Mouse (Mus musculus) C3H10T1/2 (cell line): Measurements from ENCODE around the gene Elf1. TPM values are rescaled to one million over a fixed set of nuclear protein-coding genes. Genes with fewer than 3 reads are reported as not detected.

ENCODE experiments used
- polyA plus RNA-seq, 2 experiments: library from polyadenylated mRNA; unstranded; fragments of >200 nt; fragmentation: generic; extraction: Trizol; gene quantifications; one replicate each; pipeline ENCODE4 v1.2.1; 2012; ENCODE audit warnings: missing spikeins in 2 of 2

Elf1 gene
- polyA plus RNA-seq, result 1 to 10 TPM in 1 of 2 experiments, under 1 TPM in 1; 0.40 to 3.8 TPM

GRCm38 (mm10) chr14:79480624-79481338 lies at the start of gene Elf1:
TSS of gene Elf1 (plus strand) at chr14:79481194.

GRCm38 (mm10) chr14:79451681-79452590 lies 29.1 kb upstream of the Elf1 start, which contains the start of gene Kbtbd6:
TSS of gene Kbtbd6 (plus strand) at chr14:79451835.

DNA sequence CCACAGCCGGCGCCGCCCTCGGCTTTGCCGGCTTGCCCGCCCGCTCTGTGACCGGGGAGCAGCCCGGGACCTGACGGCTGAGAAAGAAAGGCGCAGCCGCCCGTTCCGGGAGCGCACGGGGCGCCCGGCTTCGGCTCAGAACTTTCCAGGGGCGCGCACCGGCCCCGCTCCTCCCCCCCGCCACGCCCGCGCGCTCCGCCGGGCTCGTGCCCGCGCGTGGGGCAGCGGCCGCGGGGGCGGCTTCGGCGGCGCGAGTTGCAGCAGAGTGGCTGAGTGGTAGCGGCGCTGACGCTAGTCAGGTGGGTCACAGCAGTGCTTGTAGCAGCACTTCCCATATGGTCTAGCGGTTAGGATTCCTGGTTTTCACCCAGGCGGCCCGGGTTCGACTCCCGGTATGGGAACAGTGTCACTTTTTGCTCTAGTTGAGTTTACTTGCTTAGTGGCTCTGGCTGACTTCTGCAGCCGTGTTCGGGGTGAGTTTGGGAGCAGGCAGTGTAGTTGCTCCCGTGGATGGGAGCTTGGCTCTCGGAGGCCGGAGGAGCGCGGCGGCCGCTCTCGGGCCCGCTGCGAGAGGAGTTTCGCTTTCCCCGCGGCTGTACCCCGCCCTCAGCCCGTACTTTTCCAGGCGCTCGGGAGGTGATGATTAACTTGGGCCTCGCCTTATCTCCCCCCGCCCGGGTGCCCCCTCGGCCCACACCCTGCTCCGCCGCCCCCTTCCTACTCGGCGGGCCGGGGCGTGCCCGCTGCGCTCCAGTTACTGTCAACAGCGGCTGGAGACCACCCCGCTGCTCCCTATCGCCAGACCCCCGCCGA lies 551 bp downstream of the Elf1 start, which contains the start of gene Wbp4:
Gene Wbp4, minus strand, starts transcription at position 182 of the 813 bp plus-strand sequence.

GRCm38 (mm10) chr14:79587139-79587851 lies 106.3 kb downstream of the Elf1 start, which contains the start of gene Sugt1:
TSS of gene Sugt1 (plus strand) at chr14:79587691.

Other genes starting within 250 kb of the Elf1 start
- gene Zfp957, start 233.8 kb upstream of the Elf1 start, polyA plus RNA-seq, result not detected
- gene Rgcc, start 179.5 kb upstream of the Elf1 start, polyA plus RNA-seq, result 1 to 10 TPM in 1 of 2 experiments, under 1 TPM in 1; 0.34 to 5.3 TPM
- gene Naa16, start 90.4 kb upstream of the Elf1 start, polyA plus RNA-seq, result 1 to 10 TPM; 1.3 to 3.7 TPM
- gene Mtrf1, start 83.4 kb upstream of the Elf1 start, polyA plus RNA-seq, result 1 to 10 TPM in 1 of 2 experiments, under 1 TPM in 1; 0.12 to 2.4 TPM
- 1 to 10 TPM in 1 of 2 experiments, under 1 TPM in 1; 0.06 to 1.2 TPM for gene Kbtbd7, start 54.7 kb upstream of the Elf1 start, polyA plus RNA-seq
- not detected for gene Kbtbd6, start 29.4 kb upstream of the Elf1 start, polyA plus RNA-seq
- gene Wbp4, start 326 bp downstream of the Elf1 start, polyA plus RNA-seq, result 1 to 10 TPM; 3.2 to 8.7 TPM
- 10 to 100 TPM; 13.4 to 57.2 TPM for gene Sugt1, start 106.5 kb downstream of the Elf1 start, polyA plus RNA-seq
- gene Cnmd, start 181.0 kb downstream of the Elf1 start, polyA plus RNA-seq, result under 1 TPM in 1 of 2 experiments, not detected in 1; 0.05 TPM